Mouse (Mus musculus): ENCODE data around the gene Dcaf1.

The Dcaf1 gene

DNA sequence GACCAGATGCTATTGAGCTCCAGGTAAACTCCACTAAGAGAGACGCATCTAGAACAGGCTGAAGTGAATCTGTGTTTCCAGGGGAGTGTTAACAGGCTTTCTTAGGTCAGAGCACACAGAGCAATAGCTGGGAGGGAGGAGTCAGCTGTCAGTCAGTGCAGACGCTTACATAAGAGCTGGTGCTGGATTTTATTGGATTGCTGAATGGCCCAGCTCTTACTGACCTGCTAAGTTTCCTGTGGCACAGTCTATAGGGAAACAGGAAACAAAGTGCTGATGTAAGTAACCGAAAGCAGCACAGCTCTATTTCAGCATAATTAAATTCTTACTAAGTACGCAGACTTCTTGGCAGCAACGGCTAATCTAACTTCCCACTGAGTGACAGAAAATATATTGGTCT lies 87.0 kb downstream of the Dcaf1 start:
- DNase-seq, result no peak

DNA sequence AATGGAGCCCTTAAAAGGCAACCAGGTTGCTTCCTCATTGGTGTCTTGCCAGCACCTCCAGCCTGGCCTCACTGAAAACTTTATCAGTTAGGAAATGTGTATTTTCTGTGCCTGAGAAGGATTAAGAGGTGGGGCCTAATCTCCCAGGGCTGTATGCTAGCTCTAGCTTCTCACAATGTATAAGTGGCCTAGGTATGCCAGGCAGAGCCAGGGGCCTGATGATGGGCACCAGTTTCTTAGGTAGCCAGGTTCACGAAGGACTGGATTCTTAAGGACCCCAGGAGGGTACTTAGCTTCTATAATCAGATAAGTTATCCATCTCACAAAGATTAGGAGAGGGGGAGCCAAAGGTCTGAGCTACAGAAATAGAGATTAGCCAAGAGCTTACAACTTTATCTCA lies 90.0 kb downstream of the Dcaf1 start:
- DNase-seq, result no peak

DNA sequence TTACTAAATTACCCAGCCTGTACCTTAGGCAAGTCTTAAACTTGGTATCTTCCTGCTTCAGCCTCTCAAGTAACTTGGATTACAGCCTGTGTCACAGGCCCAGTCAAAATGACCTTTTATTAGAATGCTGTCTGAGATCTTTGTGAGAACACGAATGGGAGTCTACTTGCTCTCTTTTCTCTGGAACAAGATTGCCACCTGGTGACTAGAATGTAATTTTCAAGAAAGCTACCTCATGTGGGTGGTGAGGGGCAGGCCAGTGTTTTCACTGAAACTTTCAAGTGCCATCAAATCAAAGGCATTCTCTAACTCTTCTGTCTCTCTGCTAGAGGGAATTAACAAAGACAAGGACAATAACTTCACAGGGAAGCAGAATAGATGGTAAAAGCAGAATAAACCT lies 92.1 kb downstream of the Dcaf1 start:
- DNase-seq, result no peak

DNA sequence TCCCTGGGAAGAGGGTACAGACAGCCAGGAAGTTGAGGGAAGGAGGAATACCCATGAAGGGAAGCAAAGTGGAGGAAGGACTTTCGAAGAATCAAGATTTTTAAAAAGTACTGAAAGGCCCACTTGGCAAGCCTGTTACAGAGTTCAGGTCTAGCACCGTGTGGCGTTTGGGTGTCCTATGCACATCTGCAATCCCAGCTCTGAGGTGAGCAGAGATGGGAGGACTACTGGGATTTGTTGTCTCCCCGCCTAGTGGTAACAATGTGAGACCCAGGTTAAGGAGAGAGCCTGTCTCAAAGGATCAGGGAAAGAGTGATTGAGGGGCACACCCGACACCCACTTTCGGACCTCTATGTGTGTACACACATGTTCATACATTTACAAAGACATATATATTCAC lies 93.2 kb downstream of the Dcaf1 start:
- DNase-seq, result no peak
